ENCODE assay signal across 14 mouse cellular contexts in the genomic region with DNA sequence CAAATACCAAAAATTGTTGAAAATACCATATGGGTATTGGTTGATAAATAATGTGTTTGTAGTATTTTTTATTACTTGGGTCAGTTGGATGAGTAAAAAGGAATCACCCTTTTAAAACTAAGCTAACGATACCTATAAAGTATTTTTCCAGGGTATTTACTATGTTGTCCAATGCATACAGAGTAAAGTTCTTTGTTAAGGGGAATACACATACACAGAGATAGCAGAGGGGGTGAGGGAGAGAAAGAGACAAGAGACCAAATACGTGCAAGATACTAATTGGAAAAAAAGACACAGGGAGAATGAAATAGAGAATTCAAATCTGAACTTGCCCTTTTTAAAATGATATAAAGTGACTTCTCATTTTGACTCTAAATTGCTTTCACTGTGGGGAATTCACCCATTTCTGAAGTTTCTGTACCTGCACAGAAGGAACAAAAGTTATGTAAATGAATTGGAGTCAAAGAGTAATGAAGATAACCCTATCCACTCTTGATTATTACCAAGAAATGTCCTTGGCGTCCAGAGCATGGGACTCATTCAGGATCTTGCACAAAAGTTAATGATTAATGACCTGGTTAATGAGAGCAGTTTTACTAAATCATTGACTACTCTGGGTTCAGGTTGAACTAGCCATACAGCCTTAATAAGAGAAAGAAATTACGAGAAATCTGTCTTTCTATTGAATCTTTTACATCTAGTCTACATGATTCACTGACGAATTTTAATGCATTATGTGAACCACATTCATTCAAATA.
"Had no signal": no experiment of that assay in that cellular context is flagged by ENCODE, and none has a peak within 500 bp of the region (broad histone marks: within the 10 kb centered on the region; RNA-seq: fewer than 3 reads in every experiment).

No protein-coding gene starts in this region.

- H3K4me2 ChIP-seq: liver, embryonic 13.5 days; lung, embryonic 15.5 days; midbrain, embryonic 11.5 days; midbrain, embryonic 15.5 days; neural tube, embryonic 12.5 days had no signal

- H3K9ac ChIP-seq: liver, embryonic 13.5 days; liver, postnatal 0 days; lung, embryonic 15.5 days; midbrain, embryonic 15.5 days; neural tube, embryonic 12.5 days had no signal

- ATAC-seq: liver, postnatal 0 days; midbrain, embryonic 15.5 days had no signal

- H3K4me3 ChIP-seq: limb, embryonic 10.5 days; liver, embryonic 13.5 days; lung, embryonic 15.5 days; megakaryocyte, embryonic 14.5 days; midbrain, embryonic 15.5 days; neural tube, embryonic 12.5 days had no signal

- H3K9me3 ChIP-seq: limb, embryonic 10.5 days; liver, embryonic 13.5 days; lung, embryonic 15.5 days; megakaryocyte, embryonic 14.5 days had no signal

- H3K27ac ChIP-seq: kidney, postnatal 0 days; limb, embryonic 10.5 days; liver, embryonic 13.5 days; lung, embryonic 15.5 days; macrophage; midbrain, embryonic 15.5 days; neural tube, embryonic 12.5 days had no signal

- H3K36me3 ChIP-seq: limb, embryonic 10.5 days; liver, embryonic 13.5 days; lung, embryonic 15.5 days; midbrain, embryonic 15.5 days; neural tube, embryonic 12.5 days had no signal

- DNase-seq: liver, embryonic 13.5 days; liver, postnatal 0 days; lung, postnatal 14 days; right cerebral cortex, postnatal 4 days; spleen, adult 18-20 months; thymus, postnatal 36 days had no signal

- H3K4me1 ChIP-seq: limb, embryonic 10.5 days; liver, embryonic 13.5 days; lung, embryonic 15.5 days; megakaryocyte, embryonic 14.5 days; midbrain, embryonic 15.5 days; neural tube, embryonic 12.5 days had no signal

- H3K27me3 ChIP-seq: liver, embryonic 13.5 days; lung, embryonic 15.5 days; megakaryocyte, embryonic 14.5 days; midbrain, embryonic 15.5 days; neural tube, embryonic 12.5 days had no signal
